16 mouse cellular contexts compared by ENCODE assay signal in the genomic region with DNA sequence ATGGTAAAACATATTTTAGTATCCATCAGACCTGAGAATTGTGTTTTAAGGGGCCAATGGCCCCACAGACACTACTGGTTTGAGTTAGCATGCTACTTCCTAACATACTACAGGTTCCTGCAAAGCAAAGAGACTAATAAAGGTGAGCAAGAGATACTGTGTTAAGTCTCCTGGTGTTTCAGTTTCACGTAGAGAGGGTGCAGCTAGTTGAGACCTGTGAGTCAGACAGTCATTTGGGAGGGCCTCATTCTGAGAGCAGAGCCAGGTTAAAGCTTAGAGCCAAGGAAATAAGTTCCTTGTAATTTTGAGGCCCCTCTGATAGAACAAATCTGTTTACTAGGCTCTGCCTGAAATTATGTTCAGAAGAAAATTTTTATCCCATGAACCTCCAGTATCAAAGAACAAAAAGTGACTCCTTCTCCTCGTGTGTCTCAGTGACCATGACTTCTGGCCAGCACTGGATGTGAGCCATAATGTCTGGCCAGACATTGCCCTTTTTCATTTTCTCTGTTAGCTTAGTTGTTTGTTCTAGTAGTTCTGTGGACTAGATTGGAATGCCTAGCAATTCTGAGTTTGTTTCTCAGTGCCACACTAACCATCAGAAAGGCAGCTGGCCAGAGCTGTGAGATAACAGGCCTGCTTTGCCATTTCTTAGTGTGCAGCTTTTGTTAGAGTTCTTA. TPM values are rescaled to one million over a fixed set of nuclear protein-coding genes. Genes with fewer than 3 reads are reported as not detected.
A peak's percentile ranks its signal among the peaks of the same experiment; 100 is the strongest.
DNase-seq lines count a peak whose midpoint lies in the region; ATAC-seq and TF ChIP-seq lines count a peak whose summit lies in the region.
"Had no signal": no experiment of that assay in that cellular context is flagged by ENCODE, and none has a peak within 500 bp of the region (broad histone marks: within the 10 kb centered on the region; RNA-seq: fewer than 3 reads in every experiment).

No protein-coding gene starts in this region.

- intact Hi-C loops in left cerebral cortex, postnatal 10 days (cut with DNase I) = no loop called here

- no peaks in the 10 kb centered on the region for H3K27me3 ChIP-seq in liver, postnatal 0 days (ENCODE audit: insufficient read depth, low read length)
- H3K27me3 ChIP-seq in liver, embryonic 11.5 days (replicated peaks; ENCODE audit: control insufficient read depth, insufficient read depth, low read length) = no peaks in the 10 kb centered on the region
- no peaks in the 10 kb centered on the region for H3K27me3 ChIP-seq in forebrain, embryonic 10.5 days (ENCODE audit: poor library complexity, severe bottlenecking)
- H3K27me3 ChIP-seq: neural tube, embryonic 15.5 days; Patski had no signal

- 62% methylated on average over 2 of the region's 2 CpGs for WGBS in liver, postnatal 0 days (ENCODE audit: insufficient replicate concordance)
- 88% methylated on average over 2 of the region's 2 CpGs for WGBS in liver, embryonic 11.5 days
- 93% methylated on average over 2 of the region's 2 CpGs for WGBS in forebrain, embryonic 10.5 days

- no peak for TF ChIP-seq CTCF in liver, postnatal 0 days (IDR thresholded peaks at IDR 0.05; ENCODE audit: low read depth)

- no peak overlapping the region for H3K4me3 ChIP-seq in liver, postnatal 0 days (ENCODE audit: low read depth, low read length)
- no peak overlapping the region for H3K4me3 ChIP-seq in liver, embryonic 11.5 days (ENCODE audit: low read depth, low read length)
- no peak overlapping the region for H3K4me3 ChIP-seq in forebrain, embryonic 10.5 days
- H3K4me3 ChIP-seq: erythroblast, embryonic 14.5 days; neural tube, embryonic 15.5 days had no signal

- TF ChIP-seq EP300 in liver, postnatal 0 days (IDR thresholded peaks at IDR 0.05; ENCODE audit: low read depth) = no peak; the same call in 1 of the 2 replicates

- peak overlapping the region; percentile 44 for H3K27ac ChIP-seq in liver, postnatal 0 days (ENCODE audit: low read depth)
- H3K27ac ChIP-seq in liver, embryonic 11.5 days (ENCODE audit: low read depth, low read length) = no peak overlapping the region
- H3K27ac ChIP-seq in forebrain, embryonic 10.5 days = no peak overlapping the region
- H3K27ac ChIP-seq: hindbrain, embryonic 14.5 days; neural tube, embryonic 15.5 days had no signal

- peak; percentile 70; the same call in 1 of the 2 replicates for ATAC-seq in liver, postnatal 0 days
- no peak for ATAC-seq in liver, embryonic 11.5 days (replicated peaks; ENCODE audit: low FRiP score)
- ATAC-seq: Patski had no signal

- H3K36me3 ChIP-seq in liver, postnatal 0 days (replicated peaks; ENCODE audit: insufficient read depth, low read length) = peaks cover 79% of the 10 kb centered on the region
- peaks cover 26% of the 10 kb centered on the region for H3K36me3 ChIP-seq in liver, embryonic 11.5 days (ENCODE audit: control insufficient read depth, insufficient read depth, low read length)
- peaks cover 97% of the 10 kb centered on the region for H3K36me3 ChIP-seq in forebrain, embryonic 10.5 days (replicated peaks)

- H3K9me3 ChIP-seq in liver, postnatal 0 days (ENCODE audit: low read length) = no peaks in the 10 kb centered on the region
- no peaks in the 10 kb centered on the region for H3K9me3 ChIP-seq in liver, embryonic 11.5 days (ENCODE audit: control insufficient read depth, low read length)
- no peaks in the 10 kb centered on the region for H3K9me3 ChIP-seq in forebrain, embryonic 10.5 days
- H3K9me3 ChIP-seq: neural tube, embryonic 15.5 days had no signal

- H3K4me2 ChIP-seq in liver, postnatal 0 days (ENCODE audit: low read depth, low read length) = no peak overlapping the region
- H3K4me2 ChIP-seq in liver, embryonic 11.5 days = no peak overlapping the region
- H3K4me2 ChIP-seq: hindbrain, embryonic 14.5 days; neural tube, embryonic 15.5 days had no signal

- no peak overlapping the region for H3K9ac ChIP-seq in liver, postnatal 0 days (replicated peaks)
- H3K9ac ChIP-seq in liver, embryonic 11.5 days (ENCODE audit: low read depth, low read length) = no peak overlapping the region
- H3K9ac ChIP-seq: hindbrain, embryonic 14.5 days; neural tube, embryonic 15.5 days had no signal

- peak; percentile 2 for DNase-seq in cerebellum, adult 8-10 months
- DNase-seq in cerebellum, adult 11 months = no peak
- no peak for DNase-seq in liver, postnatal 0 days
- DNase-seq in liver, embryonic 11.5 days (ENCODE audit: low spot score) = no peak
- peak; percentile 56 for DNase-seq in adrenal gland, adult 8-10 months
- DNase-seq in heart, postnatal 4 days = peak; percentile 15
- DNase-seq in forebrain, embryonic 10.5 days (ENCODE audit: extremely low spot score, low spot score) = no peak
- no peak for DNase-seq in left cerebral cortex, postnatal 10 days (ENCODE audit: extremely low spot score in 1 of 2, low spot score in 2 of 2)
- DNase-seq: cerebellum, adult 9-11 months; kidney, adult 2 months; kidney, postnatal 4 days; right cerebral cortex, postnatal 25 days had no signal

- peaks cover 6% of the 10 kb centered on the region; the same call in 1 of the 2 replicates for H3K4me1 ChIP-seq in liver, postnatal 0 days (ENCODE audit: insufficient read depth)
- H3K4me1 ChIP-seq in liver, embryonic 11.5 days (replicated peaks; ENCODE audit: control insufficient read depth, insufficient read depth, low read length) = no peaks in the 10 kb centered on the region
- H3K4me1 ChIP-seq in forebrain, embryonic 10.5 days = no peaks in the 10 kb centered on the region
- H3K4me1 ChIP-seq: neural tube, embryonic 15.5 days had no signal

RNA-seq across cellular contexts. Expression of a gene that starts 54.9 kb away (rescaled TPM):
- polyA plus RNA-seq in liver, postnatal 0 days (2015; fragmentation: Nextera tagmentation; extraction: Ambion mirVana) = not detected in 2 replicates
- 0.14 and 0.21 TPM in 2 replicates for polyA plus RNA-seq in liver, embryonic 11.5 days (2014; fragmentation: Nextera tagmentation; extraction: Ambion mirVana)
- total RNA-seq in adrenal gland, adult 8-10 months (2022) = 10 to 100 TPM; 15.7 to 31.6 (median 22.3) TPM
- not detected for total RNA-seq in heart, postnatal 4 days (2021)
- polyA plus RNA-seq in forebrain, embryonic 10.5 days (2016; fragmentation: Nextera tagmentation; extraction: Ambion mirVana) = 2.3 and 2.6 TPM in 2 replicates
- 1 to 10 TPM; 2.2 to 3.0 TPM for total RNA-seq in left cerebral cortex, postnatal 10 days (2021)

Comparison
In these comparisons a context has a peak if more than half of its experiments do, and no peak if none do; other contexts are left out.
1. DNase-seq: peak in cerebellum, adult 8-10 months (single experiment), adrenal gland, adult 8-10 months (single experiment) and heart, postnatal 4 days (single experiment); none in cerebellum, adult 11 months (single experiment), liver, postnatal 0 days (single experiment), liver, embryonic 11.5 days (single experiment), forebrain, embryonic 10.5 days (single experiment) and left cerebral cortex, postnatal 10 days (0 of 2).
2. RNA of a gene that starts 54.9 kb away (total RNA-seq): 15.7 to 31.6 TPM in adrenal gland, adult 8-10 months; 2.2 to 3.0 TPM in left cerebral cortex, postnatal 10 days and not detected in heart, postnatal 4 days; every median in the first group is over 4 times any median in the second.